Mouse (Mus musculus) right cerebral cortex, postnatal 36 days (tissue): ENCODE results near the gene Rpl31.

Experiments
- DNase-seq, 2 experiments: peaks; one replicate each; pipeline ENCODE4 v3.0.0; 2022; ENCODE audit warnings: low spot score in 2 of 2, mixed read lengths in 1 of 2

The Rpl31 gene

DNA sequence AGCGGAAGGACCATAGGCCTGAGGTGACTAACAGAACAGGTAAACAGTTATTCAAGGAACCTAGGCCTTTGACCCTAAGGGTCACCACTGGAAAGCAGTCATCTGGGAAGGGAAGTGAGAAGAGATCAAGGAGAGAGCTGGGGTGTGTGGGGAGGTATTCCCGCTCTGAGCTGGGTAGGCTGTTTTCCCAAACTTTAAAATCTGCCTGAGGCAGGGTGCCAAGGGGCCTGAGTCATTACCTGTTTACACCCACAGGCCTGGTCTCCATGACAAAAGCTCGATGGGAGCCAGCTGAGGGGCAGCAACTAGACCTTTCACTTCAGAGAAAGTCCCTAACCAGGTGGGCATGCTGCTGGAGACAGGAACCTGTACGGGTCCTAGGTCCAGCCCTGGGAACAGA is 31.6 kb downstream of the Rpl31 start:
- no peak for DNase-seq

DNA sequence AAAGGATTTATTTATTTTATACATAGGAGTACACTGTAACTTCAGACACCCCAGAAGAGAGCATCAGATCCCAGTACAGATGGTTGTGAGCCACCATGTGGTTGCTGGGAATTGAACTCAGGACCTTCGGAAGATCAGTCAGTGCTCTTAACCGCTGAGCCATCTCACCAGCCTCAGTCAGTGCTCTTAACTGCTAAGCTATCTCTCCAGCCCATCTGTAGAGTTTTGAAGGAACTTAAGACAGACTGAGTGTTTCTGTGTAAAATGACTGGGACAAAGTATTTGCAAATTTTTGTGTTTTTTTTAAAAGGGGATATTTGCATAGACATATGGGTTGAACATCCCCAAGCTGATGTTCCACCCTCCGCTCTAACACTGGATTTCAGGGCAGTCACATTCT is 32.5 kb downstream of the Rpl31 start:
- DNase-seq, result no peak

DNA sequence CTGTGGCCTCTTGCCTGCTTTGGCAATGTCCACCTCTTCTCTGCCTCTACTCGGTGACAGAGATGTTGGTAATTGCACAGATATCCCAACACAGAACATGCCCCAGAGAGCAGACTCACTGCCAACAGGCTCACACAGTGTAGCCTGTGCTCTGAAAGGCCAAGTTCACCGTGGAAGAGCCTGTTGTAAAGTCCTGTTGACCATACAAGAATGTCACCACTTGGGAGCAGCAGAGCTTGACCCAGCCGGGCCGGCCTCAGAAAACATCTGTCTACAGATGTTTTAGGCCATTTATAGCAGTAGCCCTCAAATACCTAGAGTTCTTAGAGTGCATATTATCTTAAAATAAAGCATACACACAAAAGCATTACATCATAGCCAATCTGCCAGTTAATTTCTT is 39.5 kb downstream of the Rpl31 start:
- DNase-seq, result no peak

DNA sequence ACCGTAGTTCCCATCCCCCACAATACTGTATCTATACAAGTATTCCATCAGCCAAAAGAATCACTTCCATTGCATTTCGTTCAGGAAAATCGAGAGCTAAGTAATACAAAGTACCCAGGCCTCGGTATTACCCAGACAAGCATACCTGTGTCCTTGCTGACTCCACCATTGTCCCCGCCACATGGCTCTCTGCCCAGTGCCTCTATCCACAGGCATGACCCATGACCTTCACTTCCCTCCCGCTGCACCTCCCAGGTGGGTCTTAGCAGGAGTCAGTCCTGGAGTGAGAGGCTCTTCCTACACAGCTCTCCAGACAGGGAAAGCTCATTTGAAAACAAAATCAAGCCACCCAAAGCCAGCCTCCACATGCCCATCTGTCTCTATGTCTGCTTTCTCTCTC is 40.5 kb downstream of the Rpl31 start:
- no peak for DNase-seq

DNA sequence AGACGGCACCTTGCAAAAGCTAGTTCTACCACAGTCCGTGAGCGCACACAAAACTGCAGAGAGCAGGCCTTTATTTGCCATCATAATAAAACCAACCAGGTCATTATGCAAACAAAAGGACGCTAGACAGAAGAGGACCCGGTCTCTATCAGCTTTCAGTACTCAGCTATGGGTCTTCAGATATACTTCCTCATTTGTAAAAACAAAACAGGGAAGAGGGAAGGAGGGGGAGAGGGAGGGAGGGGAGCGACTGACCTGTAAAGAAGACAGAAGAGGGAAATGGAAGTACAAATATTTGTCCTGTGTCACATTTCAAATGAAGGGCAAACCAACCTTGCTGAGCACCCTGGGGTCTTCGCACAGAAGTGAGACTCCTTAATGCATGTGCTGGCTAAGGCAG is 41.0 kb downstream of the Rpl31 start:
- no peak for DNase-seq

DNA sequence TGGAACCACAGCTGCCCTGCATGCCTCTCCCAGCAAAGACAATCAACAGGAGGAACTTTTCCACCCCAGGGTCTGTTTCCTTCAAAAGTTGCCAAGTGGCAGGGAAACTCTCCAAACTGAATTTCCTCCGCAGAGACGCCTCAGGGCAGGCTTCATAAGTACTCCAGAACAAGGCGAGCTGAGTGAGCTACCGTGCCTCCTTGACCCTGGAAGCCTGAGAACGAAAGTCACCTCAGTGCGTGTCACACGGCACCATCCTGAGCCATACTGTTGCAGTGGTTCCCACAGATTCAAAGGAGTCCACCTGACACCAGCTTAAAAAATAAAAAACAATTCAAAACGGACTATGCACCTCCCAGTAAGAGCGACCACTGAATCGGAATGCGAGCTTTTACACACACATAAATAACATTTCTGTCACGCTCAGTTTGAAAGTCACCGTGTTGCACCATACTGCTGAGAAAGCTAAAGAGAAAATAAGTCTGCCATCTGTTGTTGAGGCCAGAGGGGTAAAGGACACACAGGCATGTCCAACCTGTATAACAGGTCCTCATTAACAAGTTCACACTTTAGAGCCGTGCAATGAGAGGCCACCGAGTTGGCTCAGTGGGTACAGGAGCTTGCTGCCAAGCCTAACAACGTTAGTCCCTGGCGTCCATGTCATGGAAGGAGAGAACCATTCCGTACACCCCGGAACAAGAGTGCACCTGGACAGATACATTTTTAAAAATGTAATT is 42.6 kb downstream of the Rpl31 start:
- DNase-seq, result no peak

DNA sequence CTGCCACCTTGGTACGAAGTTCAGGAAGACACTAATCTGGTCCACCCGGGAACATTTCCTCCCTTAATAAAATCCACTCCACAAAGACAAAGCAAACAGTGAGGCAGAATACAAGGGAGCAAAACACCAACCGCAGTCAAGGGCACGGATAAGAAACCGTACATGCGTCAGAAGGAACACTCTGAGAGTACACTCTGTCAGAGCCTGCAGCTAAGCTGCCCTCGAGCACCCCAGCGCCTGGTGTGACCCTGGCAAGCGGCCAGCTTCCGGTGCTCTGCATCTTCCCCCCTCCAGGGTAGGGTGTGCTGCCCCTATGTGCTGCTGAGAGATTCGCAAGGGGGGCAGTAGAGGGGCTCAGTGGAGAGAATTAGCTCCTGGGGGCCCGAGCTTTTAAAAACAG is 50.2 kb downstream of the Rpl31 start:
- peak in 1 of 2 experiments; percentile 11 for DNase-seq

DNA sequence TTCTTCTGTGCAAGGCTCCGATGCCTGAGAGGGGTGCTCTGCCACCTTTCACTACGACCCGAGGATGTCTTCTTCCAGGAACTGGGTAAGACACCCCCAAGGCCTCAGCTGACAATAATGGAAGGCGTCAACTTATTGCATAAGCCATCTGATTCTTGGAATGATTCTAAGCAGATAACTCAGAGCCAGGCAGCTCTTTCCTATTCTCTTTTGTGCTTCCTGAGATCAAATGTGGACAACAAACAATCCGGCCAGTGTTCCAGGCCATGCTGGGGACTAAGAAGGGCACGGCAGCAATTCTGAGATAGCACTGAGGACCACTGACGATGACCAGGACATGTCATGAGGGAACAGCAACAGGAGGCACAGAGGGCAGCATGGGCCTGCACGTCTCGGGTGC is 51.2 kb downstream of the Rpl31 start:
- no peak for DNase-seq

DNA sequence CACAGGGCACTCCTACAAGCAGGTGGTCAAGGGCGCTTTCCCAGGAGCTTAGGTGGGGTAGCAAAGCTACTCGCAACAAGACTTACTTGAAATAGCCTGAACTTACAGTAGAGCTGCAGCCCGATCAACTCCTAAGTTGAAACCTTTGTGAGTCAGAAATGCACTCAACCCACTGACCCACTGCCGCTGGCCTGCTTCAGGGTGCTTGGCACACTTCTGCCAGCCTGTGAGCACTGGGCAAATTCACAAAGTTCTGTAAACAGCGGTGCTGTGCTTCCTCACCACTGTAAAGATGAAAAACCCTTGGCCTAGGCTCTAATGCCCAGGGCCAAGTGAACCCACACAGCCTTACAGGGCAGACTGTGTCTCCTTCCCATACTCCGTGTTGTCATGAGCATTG is 53.3 kb downstream of the Rpl31 start:
- DNase-seq, result no peak
